Mouse (Mus musculus) C3H10T1/2 (cell line): Measurements from ENCODE around the gene Metrn. TPM values are rescaled to one million over a fixed set of nuclear protein-coding genes. Genes with fewer than 3 reads are reported as not detected.

ENCODE experiments used
- polyA plus RNA-seq, 2 experiments: library from polyadenylated mRNA; unstranded; fragments of >200 nt; fragmentation: generic; extraction: Trizol; gene quantifications; one replicate each; pipeline ENCODE4 v1.2.1; 2012; ENCODE audit warnings: missing spikeins in 2 of 2

Gene Metrn
- 100 to 1,000 TPM in 1 of 2 experiments, 10 to 100 TPM in 1; 88.0 to 177 TPM for polyA plus RNA-seq

DNA sequence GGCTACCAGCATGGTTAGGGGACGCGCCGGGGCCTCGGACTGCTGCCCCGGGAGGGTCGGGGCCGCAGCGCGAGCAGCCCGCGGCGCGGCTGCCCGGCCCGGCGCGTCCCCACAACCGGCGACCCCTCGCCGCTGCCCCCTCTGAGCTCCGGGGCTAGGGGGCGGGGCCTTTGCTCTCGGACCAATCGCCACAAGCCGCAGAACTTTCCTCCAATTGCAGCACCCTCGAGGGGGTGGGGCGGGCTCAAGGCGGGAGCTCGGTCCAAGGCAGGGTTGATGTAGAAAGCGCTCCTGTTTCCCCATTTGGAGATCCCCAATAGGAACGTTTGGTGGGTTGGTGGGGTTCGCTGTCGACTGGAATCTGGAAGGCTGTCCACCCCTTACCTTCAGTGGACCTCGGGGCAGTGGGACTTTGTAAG lies at the start of gene Metrn:
TSS of gene Metrn (minus strand) at position 186 of the 419 bp plus-strand sequence.

DNA sequence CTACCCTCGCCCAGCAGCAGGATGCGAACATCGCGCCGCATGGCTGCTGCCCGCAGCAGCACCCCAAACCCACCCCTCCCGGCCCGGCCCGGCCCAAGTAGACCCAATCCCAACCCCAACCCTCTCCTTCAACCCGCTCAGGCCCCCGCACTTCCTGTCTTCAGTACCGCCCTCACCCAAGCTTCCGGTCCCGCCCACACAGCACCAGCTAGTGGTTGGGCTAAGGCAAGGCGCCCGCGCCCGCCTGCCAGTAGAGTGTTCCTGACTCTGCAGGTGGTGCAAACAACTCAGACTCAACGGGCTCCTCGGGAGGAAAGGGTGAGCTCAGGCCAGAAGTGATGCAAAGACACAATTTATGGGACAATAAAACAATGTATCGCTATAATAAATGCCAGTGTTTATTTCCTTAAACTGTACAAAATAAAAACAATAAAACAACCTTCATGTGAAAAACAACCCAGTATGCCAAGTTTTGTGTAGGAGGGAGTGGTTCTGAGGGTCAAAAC lies 47.5 kb upstream of the Metrn start, which contains the start of gene Rhot2:
TSS of gene Rhot2 (minus strand) at position 456 of the 506 bp plus-strand sequence.

DNA sequence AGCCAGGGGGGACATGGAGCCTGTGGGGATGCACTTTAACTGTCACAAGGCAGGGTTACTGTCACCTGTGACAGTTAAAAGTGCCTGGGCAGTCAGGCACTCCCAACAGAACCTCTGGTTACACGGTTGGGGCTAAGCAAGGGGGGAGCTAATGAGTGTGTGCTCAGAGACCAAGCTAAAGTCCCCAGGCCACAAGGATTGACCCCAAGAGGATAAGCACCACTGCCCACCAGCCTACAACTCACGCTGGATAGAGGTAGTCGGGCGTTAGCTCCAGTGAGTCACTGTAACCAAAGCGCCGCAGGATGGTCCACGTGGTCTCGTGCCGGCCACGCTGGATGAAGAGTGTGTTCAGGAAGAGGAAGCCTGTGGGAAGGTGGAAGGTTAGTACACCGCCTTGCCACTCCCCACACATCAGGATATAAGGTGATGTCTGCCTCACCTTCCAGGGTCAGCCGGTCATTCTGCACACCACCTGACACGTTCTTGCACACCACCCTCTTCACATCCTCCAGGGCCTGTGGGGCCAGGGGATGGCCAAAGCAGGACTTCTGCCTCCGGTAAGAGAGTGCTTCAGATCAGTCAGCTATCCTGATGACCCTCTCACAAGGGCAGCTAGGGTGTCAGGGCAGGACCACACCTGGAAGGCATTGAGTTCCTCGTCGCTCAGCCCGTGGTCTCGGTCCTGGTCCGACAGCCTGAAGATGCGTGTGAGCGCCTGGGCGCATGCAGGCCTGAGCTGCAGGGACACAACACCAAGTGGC lies 44.4 kb upstream of the Metrn start, which contains the start of gene Gm20683:
TSS of gene Gm20683 (minus strand) at position 647 of the 764 bp plus-strand sequence.

DNA sequence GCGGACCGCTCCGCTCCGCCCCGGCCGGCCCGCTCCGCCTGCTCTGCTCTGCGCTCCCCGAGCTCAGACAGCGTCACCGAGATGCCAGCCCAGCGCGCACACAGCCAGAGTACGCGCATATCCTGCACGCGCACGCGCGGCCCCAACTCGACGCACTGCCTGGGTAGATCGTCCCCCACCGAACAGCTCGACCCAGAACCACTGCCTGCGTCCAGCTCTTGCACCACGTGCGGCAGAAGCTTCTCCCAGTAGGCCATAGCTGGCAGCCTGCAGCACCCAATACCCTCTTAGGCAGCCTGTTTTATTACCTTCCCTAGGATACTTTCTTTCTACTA lies 40.1 kb upstream of the Metrn start, which contains the start of gene Rhbdl1:
TSS of gene Rhbdl1 (minus strand) at position 220 of the 335 bp plus-strand sequence.

DNA sequence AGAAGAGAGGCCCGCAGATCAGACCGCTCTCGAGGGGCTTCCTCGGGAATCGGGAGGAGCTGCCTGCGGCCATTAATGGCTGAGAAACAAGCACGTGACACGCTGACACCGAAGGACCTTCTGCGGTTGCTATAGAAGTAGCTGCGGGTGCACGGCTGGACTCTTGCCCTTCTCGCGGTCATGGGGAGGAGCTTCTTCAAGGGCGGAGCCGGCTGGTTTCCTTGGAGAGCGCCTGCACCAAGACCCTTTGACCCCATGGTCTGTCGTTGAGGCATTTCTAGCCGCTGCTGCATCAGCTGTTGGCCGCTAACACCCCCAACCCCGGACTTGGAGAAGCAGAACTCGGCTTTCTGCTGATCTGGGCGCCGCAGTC lies 36.3 kb upstream of the Metrn start, which contains the start of gene Stub1:
TSS of gene Stub1 (minus strand) at position 114 of the 373 bp plus-strand sequence.

DNA sequence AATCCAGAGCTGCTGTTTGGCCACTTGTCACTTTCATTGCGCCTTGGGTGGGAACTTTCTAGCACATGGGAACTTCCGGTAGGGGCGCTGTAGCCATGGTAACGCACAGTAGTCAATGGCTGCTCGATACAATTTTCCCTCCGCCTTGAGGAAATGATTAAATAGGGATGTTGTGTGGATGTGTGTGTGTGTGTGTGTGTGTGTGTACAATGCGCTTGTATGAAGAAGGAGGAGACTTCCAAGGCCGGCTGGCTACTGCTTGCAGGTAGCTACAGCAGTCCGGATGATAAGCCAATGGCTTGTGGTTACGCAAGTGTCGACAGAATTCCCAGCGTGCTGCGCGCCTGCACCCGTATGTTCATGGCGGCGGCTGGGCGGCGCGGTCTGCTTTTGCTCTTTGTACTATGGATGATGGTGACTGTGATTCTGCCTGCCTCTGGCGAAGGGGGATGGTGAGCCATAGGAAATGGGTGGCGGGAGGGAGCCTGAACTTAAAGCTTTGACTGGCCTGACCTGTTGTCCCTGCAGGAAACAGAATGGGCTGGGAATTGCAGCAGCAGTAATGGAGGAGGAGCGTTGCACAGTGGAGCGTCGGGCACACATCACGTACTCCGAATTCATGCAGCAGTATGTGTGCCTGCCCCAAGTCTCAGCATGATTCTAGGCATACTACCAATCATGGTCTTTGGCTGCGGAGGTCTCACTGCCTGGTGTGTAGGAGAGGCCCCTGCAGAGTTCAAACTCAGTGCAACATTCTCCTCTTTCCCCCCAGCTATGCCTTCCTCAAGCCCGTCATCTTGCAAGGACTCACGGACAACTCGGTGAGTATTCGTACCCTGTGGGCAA lies 32.0 kb upstream of the Metrn start, which contains the start of gene Jmjd8:
TSS of gene Jmjd8 (plus strand) at position 156 of the 846 bp plus-strand sequence.

DNA sequence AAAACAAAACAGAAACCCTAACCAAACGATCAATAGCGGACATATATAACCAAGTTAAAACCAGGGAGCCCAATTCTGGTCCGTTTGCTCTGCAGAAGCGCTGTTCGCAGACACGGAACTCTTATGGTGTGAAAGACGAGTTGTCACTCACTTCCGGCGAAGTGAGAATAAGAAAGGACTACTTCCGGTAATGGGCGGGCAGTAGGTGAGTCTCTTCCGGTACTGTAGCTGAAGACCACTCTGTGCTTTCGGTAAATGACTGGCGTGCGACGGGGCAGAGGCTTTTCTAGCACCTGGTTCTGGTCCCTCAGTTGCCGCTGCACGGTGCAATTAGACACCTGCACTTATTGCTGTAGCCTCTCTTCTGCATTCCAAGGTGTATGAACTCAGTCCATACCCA lies 26.5 kb upstream of the Metrn start, which contains the start of gene Wdr24:
TSS of gene Wdr24 (plus strand) at position 176 of the 400 bp plus-strand sequence.

DNA sequence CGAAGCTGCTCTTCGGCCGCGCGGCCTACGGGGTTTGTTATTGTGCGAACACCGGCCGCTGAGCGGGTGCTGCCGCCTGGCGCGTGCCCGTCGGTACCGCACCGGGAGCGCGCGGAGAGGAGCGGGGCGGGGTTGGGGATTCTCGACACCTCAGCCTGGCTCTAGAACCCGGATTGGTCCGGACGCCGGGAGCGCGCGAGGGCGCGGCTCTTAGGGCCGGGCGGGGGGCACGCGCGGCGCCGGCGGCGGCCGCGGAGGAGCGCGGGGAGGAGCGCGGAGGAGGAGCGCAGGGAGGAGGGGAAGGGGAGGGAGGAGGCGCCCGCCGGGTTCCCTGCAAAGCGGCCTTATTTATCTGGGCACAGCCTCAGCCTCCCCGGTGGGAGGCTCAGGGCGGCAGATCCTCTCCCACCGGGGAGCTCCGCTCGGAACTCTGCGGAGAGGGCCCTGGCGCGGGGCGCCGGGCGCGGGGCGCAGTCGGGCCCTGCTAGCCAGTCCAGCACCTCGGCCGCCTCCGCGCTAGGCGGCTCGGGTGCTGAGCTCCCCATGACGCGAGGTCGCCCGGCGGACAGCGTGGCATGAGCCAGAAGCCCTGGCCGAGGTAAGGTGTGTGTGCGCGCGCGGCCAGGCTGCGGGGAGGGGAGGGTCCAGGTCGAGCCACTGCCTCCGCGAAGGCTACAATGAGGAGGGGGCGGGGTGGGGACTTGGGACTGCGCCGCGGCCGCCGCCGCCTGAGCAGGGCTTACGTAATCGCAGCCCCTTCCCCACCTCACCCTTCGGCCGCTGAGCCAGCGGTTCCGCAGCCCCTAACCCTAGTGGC lies 12.1 kb upstream of the Metrn start, which contains the start of gene Fbxl16:
TSS of gene Fbxl16 (plus strand) at position 297 of the 817 bp plus-strand sequence.

DNA sequence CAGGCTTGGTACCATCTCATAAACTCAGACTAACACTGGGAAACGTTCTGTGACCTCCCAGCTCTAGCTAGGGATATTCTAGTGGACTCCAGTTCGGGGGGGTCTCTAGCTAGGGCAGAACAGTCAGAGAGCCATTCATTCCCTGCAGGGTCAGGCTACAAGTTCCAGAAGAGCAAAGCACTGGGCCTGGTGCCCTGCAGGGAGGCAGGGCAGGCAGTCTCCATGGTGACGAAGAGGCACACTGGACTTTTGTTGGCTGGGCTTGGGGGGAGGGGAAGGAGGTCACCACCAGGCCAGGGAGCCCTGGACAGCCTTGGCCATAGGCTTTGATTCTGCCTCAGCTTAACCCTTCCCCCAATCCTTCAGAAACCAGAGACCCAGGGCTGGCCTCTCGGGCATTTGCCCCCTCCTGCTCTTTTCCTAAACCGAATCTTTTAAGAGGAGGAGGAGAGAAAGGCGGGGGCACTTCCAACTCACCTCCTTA lies 1.3 kb downstream of the Metrn start, which contains the start of gene AC134908.4:
TSS of gene AC134908.4 (minus strand) at position 51 of the 484 bp plus-strand sequence.

DNA sequence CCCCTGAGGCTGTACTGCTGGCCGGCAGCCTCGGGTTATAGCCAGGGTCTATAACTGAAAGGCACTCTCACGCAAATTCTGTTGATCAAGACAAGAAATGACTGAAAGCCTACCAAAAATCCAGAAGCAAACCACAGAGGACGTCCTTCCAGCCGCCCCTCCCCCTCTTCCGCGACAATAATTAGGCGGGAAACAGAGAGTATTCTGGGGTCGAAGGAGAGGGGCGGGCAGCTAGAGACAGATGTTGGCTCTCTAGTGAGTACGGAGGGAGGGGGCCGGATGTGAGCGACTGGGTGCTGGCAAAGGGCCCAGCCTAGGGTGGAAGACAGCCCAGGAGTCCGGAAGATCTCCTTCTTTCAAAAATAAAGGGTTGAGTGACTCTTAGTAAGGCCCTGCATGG lies 4.3 kb downstream of the Metrn start, which contains the start of gene Fam173a:
TSS of gene Fam173a (minus strand) at position 287 of the 400 bp plus-strand sequence.

DNA sequence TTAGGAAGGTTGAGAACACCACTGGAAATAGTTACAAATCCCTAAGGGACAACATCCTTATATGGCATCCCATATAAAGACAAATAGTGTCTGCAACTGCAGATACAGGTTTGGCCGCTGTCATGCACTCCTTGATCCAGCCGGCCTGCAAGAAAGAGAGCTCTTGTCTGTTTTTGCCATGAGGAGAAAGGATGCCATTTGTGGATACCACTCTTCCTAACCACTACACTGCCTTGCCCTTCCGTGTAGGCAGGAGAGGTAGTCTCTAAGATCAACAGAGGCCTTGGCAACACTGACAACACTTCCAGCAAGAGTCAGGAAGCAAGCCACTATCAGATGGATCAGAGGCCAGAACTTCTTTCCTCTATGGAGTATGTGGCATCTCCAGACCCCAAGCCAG lies 10.7 kb downstream of the Metrn start, which contains the start of gene Ccdc78:
TSS of gene Ccdc78 (plus strand) at position 301 of the 400 bp plus-strand sequence.

DNA sequence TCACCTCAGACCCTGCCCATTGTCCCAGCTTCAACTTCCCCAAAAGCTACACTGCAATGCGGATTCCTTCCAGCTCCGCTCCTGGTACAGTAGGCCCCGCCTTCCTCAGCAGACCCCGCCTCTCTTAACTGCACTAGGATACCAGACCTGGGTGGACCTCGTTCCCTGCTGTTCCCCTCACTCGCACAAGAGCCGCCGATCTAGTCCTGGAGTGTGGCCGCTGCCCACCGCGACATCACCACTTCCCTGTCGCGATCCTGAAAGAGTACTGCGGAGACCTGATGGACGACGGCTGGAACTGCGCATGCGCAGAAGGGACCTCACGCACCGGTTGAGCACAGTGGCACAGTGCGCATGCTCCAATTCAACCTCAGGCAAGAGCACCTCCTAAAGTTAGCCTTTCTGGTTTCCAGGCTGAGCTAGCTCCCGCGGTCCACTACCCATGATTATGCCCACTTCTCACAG lies 11.6 kb downstream of the Metrn start, which contains the start of gene Haghl:
TSS of gene Haghl (minus strand) at position 393 of the 465 bp plus-strand sequence.

DNA sequence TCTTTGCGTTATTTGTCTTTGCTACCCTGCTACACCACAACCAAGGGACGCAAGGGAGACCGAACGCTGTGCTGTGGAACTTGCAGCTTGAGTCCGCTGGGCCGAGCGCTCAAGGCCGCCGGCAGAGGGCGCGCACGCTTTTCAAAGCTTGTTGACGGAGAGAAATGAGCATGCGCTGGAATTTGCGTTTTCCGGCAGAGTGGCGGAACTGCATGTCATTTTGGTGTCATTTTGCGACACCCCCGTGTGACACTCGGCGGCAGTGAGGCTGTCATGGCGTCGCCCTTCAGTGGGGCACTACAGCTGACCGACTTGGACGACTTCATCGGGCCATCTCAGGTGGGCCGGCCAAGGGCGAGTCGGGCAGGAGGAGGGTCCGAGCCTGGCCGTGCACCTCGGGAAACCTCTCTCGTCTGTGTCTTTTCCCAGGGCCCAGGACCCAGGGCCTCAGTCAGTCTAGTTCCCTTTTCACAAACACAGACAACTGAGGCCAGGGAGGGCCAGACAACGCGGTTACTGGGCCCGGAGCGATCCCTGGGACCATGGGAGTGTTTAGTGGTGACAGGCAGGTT lies 23.3 kb downstream of the Metrn start, which contains the start of gene Narfl:
TSS of gene Narfl (plus strand) at position 228 of the 572 bp plus-strand sequence.

DNA sequence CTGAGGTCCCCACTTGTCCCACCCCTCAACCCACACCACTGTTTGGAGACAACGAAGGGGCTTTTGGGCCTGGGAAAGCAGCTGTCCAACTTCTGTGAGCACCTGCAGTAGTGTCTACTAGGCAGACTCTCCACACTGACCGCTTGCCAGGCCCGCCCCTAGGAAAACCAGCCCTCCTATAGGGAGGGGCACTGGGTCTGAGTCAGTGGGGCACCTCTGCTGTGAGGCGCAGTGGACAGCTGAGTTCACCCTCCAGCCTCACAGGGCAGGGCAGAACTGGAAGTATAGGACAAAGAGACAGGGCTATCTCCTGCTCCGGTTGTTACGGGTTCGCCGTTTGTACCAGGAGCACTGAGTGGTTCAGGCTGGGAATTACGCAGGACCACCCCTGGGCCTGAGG lies 42.7 kb downstream of the Metrn start, which contains the start of gene Msln:
TSS of gene Msln (minus strand) at position 138 of the 400 bp plus-strand sequence.

Other genes starting within 250 kb of the Metrn start
- gene Sox8, start 226.4 kb downstream of the Metrn start, polyA plus RNA-seq = not detected
- 10 to 100 TPM; 19.6 to 27.4 TPM for gene Lmf1, start 218.1 kb downstream of the Metrn start, polyA plus RNA-seq
- gene Gng13, start 80.0 kb downstream of the Metrn start, polyA plus RNA-seq = under 1 TPM; 0.68 to 0.90 TPM
- 10 to 100 TPM; 13.0 to 64.2 TPM for gene Chtf18, start 69.7 kb downstream of the Metrn start, polyA plus RNA-seq
- gene Rpusd1, start 69.5 kb downstream of the Metrn start, polyA plus RNA-seq = 10 to 100 TPM; 29.8 to 35.4 TPM
- under 1 TPM; 0.01 to 0.05 TPM for gene Mslnl, start 61.1 kb downstream of the Metrn start, polyA plus RNA-seq
- gene Msln, start 42.8 kb downstream of the Metrn start, polyA plus RNA-seq = 10 to 100 TPM in 1 of 2 experiments, 1 to 10 TPM in 1; 5.9 to 17.1 TPM
- 10 to 100 TPM; 19.4 to 24.0 TPM for gene Narfl, start 23.4 kb downstream of the Metrn start, polyA plus RNA-seq
- gene Haghl, start 11.5 kb downstream of the Metrn start, polyA plus RNA-seq = 10 to 100 TPM; 33.9 to 66.4 TPM
- gene Ccdc78, start 10.6 kb downstream of the Metrn start, polyA plus RNA-seq = under 1 TPM; 0.11 to 0.14 TPM
- gene Fam173a, start 4.2 kb downstream of the Metrn start, polyA plus RNA-seq = 10 to 100 TPM; 89.1 to 99.0 TPM
- 1 to 10 TPM in 1 of 2 experiments, not detected in 1; 1.4 TPM for gene AC134908.4, start 1.5 kb downstream of the Metrn start, polyA plus RNA-seq
- gene Fbxl16, start 11.9 kb upstream of the Metrn start, polyA plus RNA-seq = under 1 TPM; 0.05 to 0.27 TPM
- gene Wdr24, start 26.5 kb upstream of the Metrn start, polyA plus RNA-seq = 10 to 100 TPM in 1 of 2 experiments, 1 to 10 TPM in 1; 10.0 to 27.6 TPM
- 10 to 100 TPM; 14.3 to 39.3 TPM for gene Jmjd8, start 31.7 kb upstream of the Metrn start, polyA plus RNA-seq
- gene Stub1, start 36.3 kb upstream of the Metrn start, polyA plus RNA-seq = 100 to 1,000 TPM; 242 to 426 TPM
- 1 to 10 TPM in 1 of 2 experiments, under 1 TPM in 1; 0.07 to 1.4 TPM for gene Rhbdl1, start 40.2 kb upstream of the Metrn start, polyA plus RNA-seq
- gene Gm20683, start 44.6 kb upstream of the Metrn start, polyA plus RNA-seq = 1 to 10 TPM in 1 of 2 experiments, under 1 TPM in 1; 0.06 to 1.5 TPM
- gene Rhot2, start 47.7 kb upstream of the Metrn start, polyA plus RNA-seq = 10 to 100 TPM; 17.7 to 29.4 TPM
- 10 to 100 TPM; 15.7 to 20.9 TPM for gene Wdr90, start 64.4 kb upstream of the Metrn start, polyA plus RNA-seq
- gene Mcrip2, start 71.6 kb upstream of the Metrn start, polyA plus RNA-seq = 10 to 100 TPM; 19.6 to 60.3 TPM
- gene Mettl26, start 77.9 kb upstream of the Metrn start, polyA plus RNA-seq = 10 to 100 TPM; 39.4 to 53.9 TPM
- 1 to 10 TPM in 1 of 2 experiments, under 1 TPM in 1; 0.22 to 1.1 TPM for gene Wfikkn1, start 83.7 kb upstream of the Metrn start, polyA plus RNA-seq
- gene Rab40c, start 122.6 kb upstream of the Metrn start, polyA plus RNA-seq = 10 to 100 TPM; 14.7 to 31.1 TPM
- gene Pigq, start 147.8 kb upstream of the Metrn start, polyA plus RNA-seq = 10 to 100 TPM; 24.9 to 42.4 TPM
- gene Nhlrc4, start 147.8 kb upstream of the Metrn start, polyA plus RNA-seq = under 1 TPM; 0.02 to 0.78 TPM
- under 1 TPM; 0.02 to 0.04 TPM for gene A930017K11Rik, start 155.4 kb upstream of the Metrn start, polyA plus RNA-seq
- gene Capn15, start 188.7 kb upstream of the Metrn start, polyA plus RNA-seq = 10 to 100 TPM in 1 of 2 experiments, 1 to 10 TPM in 1; 4.7 to 13.1 TPM